8 mouse cellular contexts compared by ENCODE assay signal in genomic region chr13:107889588-107889984, GRCm38 (mm10).
DNase-seq lines count a peak whose midpoint lies in the region; ATAC-seq and TF ChIP-seq lines count a peak whose summit lies in the region.

No protein-coding gene starts in this region.

- intact Hi-C loops in heart, postnatal 25 days (cut with DNase I), result loop anchor here (5.0 to 10.0 kb wide), 5 partner anchors 52 to 425 kb away; partner anchors contain the start of genes Ercc8 and Ndufaf2

- ATAC-seq in hindbrain, embryonic 14.5 days (ENCODE audit: low FRiP score), result peak; percentile 1; the same call in 1 of the 2 replicates
- ATAC-seq in midbrain, embryonic 15.5 days (replicated peaks), result peak; percentile 16

- DNase-seq in heart, embryonic 10.5 days (ENCODE audit: low spot score), result peak; percentile 79
- no peak for DNase-seq in heart, postnatal 25 days (ENCODE audit: low spot score)
- no peak for DNase-seq in thymus, adult 2 months
- DNase-seq in thymus, postnatal 14 days, result no peak
- DNase-seq in hindbrain, embryonic 14.5 days (ENCODE audit: low spot score), result no peak
- no peak for DNase-seq in layer of hippocampus, adult 9-10 months (ENCODE audit: low spot score)
- DNase-seq in Muller cell, postnatal 12 days (ENCODE audit: inconsistent ontology term), result no peak

- peak overlapping the region; percentile 93 for H3K27ac ChIP-seq in heart, embryonic 10.5 days
- no peak overlapping the region for H3K27ac ChIP-seq in thymus, adult 2 months (ENCODE audit: control insufficient read depth, insufficient read depth, low read length)
- H3K27ac ChIP-seq in hindbrain, embryonic 14.5 days, result peak overlapping the region; percentile 99
- H3K27ac ChIP-seq in midbrain, embryonic 15.5 days, result peak overlapping the region; percentile 98

- H3K36me3 ChIP-seq in heart, embryonic 10.5 days, result no peaks in the 10 kb centered on the region
- H3K36me3 ChIP-seq in thymus, adult 2 months (ENCODE audit: control insufficient read depth, insufficient read depth, low read length), result no peaks in the 10 kb centered on the region
- no peaks in the 10 kb centered on the region for H3K36me3 ChIP-seq in hindbrain, embryonic 14.5 days (replicated peaks; ENCODE audit: control insufficient read depth, insufficient read depth)
- H3K36me3 ChIP-seq in midbrain, embryonic 15.5 days (replicated peaks), result no peaks in the 10 kb centered on the region

- H3K4me3 ChIP-seq in heart, embryonic 10.5 days, result peak overlapping the region; percentile 88
- H3K4me3 ChIP-seq in thymus, adult 2 months (ENCODE audit: control insufficient read depth, insufficient read depth, low read length), result peak overlapping the region; percentile 59
- H3K4me3 ChIP-seq in hindbrain, embryonic 14.5 days (replicated peaks; ENCODE audit: low read length), result peak overlapping the region; percentile 82
- H3K4me3 ChIP-seq in midbrain, embryonic 15.5 days, result peak overlapping the region; percentile 79

- H3K27me3 ChIP-seq in heart, embryonic 10.5 days (ENCODE audit: insufficient read depth, poor library complexity, severe bottlenecking), result peaks cover 24% of the 10 kb centered on the region
- peaks cover 22% of the 10 kb centered on the region for H3K27me3 ChIP-seq in thymus, adult 2 months (ENCODE audit: control insufficient read depth, insufficient read depth, low read length)
- H3K27me3 ChIP-seq in hindbrain, embryonic 14.5 days (ENCODE audit: control insufficient read depth, insufficient read depth, low read length), result no peaks in the 10 kb centered on the region
- no peaks in the 10 kb centered on the region for H3K27me3 ChIP-seq in midbrain, embryonic 15.5 days (replicated peaks)

- H3K4me2 ChIP-seq in hindbrain, embryonic 14.5 days (replicated peaks), result peak overlapping the region; percentile 61
- H3K4me2 ChIP-seq in midbrain, embryonic 15.5 days, result peak overlapping the region; percentile 72

- TF ChIP-seq CTCF in thymus, adult 2 months (IDR thresholded peaks at IDR 0.05; ENCODE audit: borderline replicate concordance, control insufficient read depth, extremely low read depth, insufficient read depth, low read length, poor library complexity), result no peak

- no peak; the same call in 1 of the 2 replicates for TF ChIP-seq POLR2A in thymus, adult 2 months (IDR thresholded peaks at IDR 0.05; ENCODE audit: control insufficient read depth, extremely low read depth, insufficient read depth, low read length, poor library complexity)

- 12% methylated on average over 55 of the region's 66 CpGs for WGBS in heart, embryonic 10.5 days
- WGBS in thymus, adult 2 months, result 12% methylated on average over 62 of the region's 66 CpGs
- under 1% methylated on average over 48 of the region's 66 CpGs for WGBS in hindbrain, embryonic 14.5 days
- WGBS in midbrain, embryonic 15.5 days, result 2% methylated on average over 49 of the region's 66 CpGs

- H3K9me3 ChIP-seq in heart, embryonic 10.5 days, result no peaks in the 10 kb centered on the region
- H3K9me3 ChIP-seq in hindbrain, embryonic 14.5 days (ENCODE audit: control insufficient read depth, low read length), result no peaks in the 10 kb centered on the region
- no peaks in the 10 kb centered on the region for H3K9me3 ChIP-seq in midbrain, embryonic 15.5 days

- peak overlapping the region; percentile 97 for H3K9ac ChIP-seq in hindbrain, embryonic 14.5 days
- H3K9ac ChIP-seq in midbrain, embryonic 15.5 days, result peak overlapping the region; percentile 86

- H3K4me1 ChIP-seq in heart, embryonic 10.5 days, result peaks cover 25% of the 10 kb centered on the region
- peaks cover 12% of the 10 kb centered on the region for H3K4me1 ChIP-seq in thymus, adult 2 months (replicated peaks; ENCODE audit: control insufficient read depth, insufficient read depth, low read length)
- H3K4me1 ChIP-seq in hindbrain, embryonic 14.5 days (replicated peaks; ENCODE audit: control insufficient read depth, insufficient read depth, low read length), result peaks cover 28% of the 10 kb centered on the region
- H3K4me1 ChIP-seq in midbrain, embryonic 15.5 days, result peaks cover 29% of the 10 kb centered on the region
